Mouse (Mus musculus): ENCODE results near the gene Cend1. TPM values are rescaled to one million over a fixed set of nuclear protein-coding genes. Genes with fewer than 3 reads are reported as not detected.

The Cend1 gene
- total and polyA plus RNA-seq, 2 experiments: 0.09 TPM; not detected in 1

DNA sequence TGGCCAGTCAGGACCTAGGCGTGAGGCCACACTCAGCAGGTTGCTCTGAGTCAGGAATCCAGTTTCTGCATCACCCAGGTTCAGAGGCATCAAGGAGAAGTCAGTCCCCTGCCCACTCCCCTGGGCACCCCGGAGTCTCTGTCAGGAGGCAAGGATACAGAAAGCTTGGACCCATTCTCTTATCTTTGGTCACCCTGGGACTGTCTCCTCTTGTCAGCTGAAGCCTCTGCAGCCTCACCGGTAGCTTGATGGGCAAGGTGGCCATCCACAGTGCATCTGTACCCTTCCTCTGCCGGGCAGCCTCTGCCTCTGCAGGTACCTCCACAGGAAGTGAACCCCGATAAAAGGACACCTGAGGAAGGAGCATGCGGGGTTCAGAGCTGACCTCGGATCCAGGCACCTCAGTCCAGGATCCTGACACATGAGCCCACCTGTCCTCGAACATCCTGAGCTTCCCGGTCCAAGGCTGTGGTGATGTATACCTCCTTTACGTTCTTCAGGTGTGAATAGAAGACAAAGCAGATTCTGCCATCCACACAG, 9.9 kb upstream of the Cend1 start:
- DNase-seq (ENCODE audit: extremely low read depth, low read depth, low spot score): no peak
- Histone ChIP-seq H3K4me1 (ENCODE audit: control insufficient read depth, insufficient read depth, low read length) (peaks cover 24% of the 10 kb centered on the region), H3K9ac (ENCODE audit: low read depth, low read length) (no peak overlapping the region), H3K27ac (replicated peaks; ENCODE audit: insufficient read depth, low read depth, low read length) (no peak overlapping the region), H3K27me3 (ENCODE audit: control insufficient read depth, insufficient read depth, low read length) (no peaks in the 10 kb centered on the region), H3K4me3 (ENCODE audit: insufficient read depth, low read depth, low read length) (no peak overlapping the region), H3K79me2 (ENCODE audit: control insufficient read depth, insufficient read depth, low read length) (no peaks in the 10 kb centered on the region; the same call in 1 of the 2 replicates), H3K36me3 (ENCODE audit: control insufficient read depth, insufficient read depth, low read length) (no peaks in the 10 kb centered on the region)
- 95% methylated on average over 10 of the region's 10 CpGs for WGBS
- TF ChIP-seq POLR2A (IDR thresholded peaks at IDR 0.05; ENCODE audit: extremely low read depth, insufficient read depth, low read length) (no peak), CTCF (IDR thresholded peaks at IDR 0.05; ENCODE audit: low read depth, low read length) (no peak)

DNA sequence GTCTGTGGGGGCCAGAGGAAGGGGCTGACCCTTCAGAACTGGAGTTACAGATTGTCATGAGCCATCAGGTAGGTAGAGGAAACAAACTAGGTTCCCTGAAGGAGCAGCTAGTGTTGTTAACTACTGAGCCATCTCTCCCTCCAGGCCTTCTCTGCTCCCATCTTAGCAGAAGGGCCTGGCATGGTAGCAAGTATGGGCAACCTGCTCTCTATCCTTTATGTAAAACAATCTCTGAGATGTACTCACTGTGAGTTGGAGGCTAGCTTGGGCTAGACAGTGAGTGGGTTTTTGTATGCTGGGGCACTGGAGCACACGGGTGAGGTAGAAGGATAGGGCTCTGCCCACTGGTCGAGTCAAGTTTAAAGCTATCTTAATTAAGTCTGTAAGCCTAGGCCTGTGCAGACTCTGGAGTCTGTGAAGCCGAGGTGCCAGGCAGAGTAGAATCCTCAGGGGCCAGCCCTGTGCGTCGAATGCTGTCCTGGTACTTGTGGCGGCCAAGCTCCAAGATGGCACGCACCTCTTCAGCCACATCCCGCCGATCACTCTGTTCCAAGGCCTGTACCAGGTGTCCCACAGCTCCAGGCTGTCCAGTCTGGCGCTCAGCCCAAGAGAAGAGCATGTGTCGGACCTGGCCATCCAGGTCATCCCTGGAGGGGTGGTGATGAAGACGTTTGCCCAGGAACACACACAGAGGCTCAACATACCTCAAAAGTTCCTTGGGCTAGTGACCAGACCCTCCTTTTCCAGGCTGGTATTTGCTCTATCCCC, 9.1 kb upstream of the Cend1 start:
- H3K79me2 ChIP-seq (ENCODE audit: control insufficient read depth, insufficient read depth, low read length): no peaks in the 10 kb centered on the region; the same call in 1 of the 2 replicates
- WGBS: 90% methylated on average over 12 of the region's 12 CpGs
- no peak overlapping the region for H3K4me3 ChIP-seq (ENCODE audit: insufficient read depth, low read depth, low read length)
- TF ChIP-seq CTCF (IDR thresholded peaks at IDR 0.05; ENCODE audit: low read depth, low read length) (no peak), POLR2A (IDR thresholded peaks at IDR 0.05; ENCODE audit: extremely low read depth, insufficient read depth, low read length) (no peak)
- H3K36me3 ChIP-seq (ENCODE audit: control insufficient read depth, insufficient read depth, low read length): no peaks in the 10 kb centered on the region
- no peaks in the 10 kb centered on the region for H3K27me3 ChIP-seq (ENCODE audit: control insufficient read depth, insufficient read depth, low read length)
- H3K4me1 ChIP-seq (ENCODE audit: control insufficient read depth, insufficient read depth, low read length): peaks cover 20% of the 10 kb centered on the region
- DNase-seq (ENCODE audit: extremely low read depth, low read depth, low spot score): no peak
- no peak overlapping the region for H3K27ac ChIP-seq (replicated peaks; ENCODE audit: insufficient read depth, low read depth, low read length)
- H3K9ac ChIP-seq (ENCODE audit: low read depth, low read length): no peak overlapping the region

DNA sequence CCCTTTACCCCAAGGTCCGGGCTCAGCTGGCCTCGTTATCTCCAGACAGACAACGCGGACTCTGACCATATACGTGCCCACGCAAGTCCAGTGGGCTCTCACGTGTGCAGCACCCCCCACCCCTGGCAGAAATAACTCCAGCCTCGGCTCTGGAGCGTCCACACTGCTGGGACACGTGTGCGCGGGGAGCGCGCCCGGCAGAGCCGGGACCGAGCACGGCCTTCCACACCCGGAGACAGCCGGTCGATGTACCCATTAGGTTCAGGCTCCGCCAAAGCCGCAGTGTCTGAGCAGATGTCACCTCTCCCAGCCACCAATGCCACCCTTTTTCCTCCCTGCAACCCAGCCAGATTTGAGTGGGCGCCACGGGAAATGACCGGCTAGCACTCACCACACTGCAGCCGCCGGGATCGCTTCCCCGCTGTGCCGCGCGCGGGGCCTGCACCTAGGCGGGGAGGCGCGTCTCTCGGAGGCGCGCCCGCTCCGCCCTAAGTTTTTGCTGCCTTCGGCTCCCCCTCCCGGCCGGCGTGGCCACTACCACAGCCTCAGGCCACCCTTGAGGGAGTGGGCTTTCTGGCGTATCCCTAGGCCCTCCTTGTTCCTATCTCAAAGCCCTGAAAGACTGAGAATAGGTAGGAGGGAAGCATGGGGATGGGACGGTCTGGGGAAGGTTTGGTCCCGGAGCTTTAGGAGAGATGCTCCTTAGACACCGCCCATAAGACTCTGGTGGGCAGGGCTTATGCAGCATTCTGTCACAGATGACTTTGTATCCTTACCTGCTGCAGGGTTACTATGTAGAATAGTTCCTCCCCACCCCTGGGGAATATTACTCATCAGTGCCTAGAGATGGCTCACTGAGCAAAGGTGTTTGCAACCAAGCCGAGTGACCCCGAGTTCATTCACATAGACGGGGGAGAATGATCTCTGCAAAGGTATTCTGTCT, 8.2 kb upstream of the Cend1 start, which contains the start of gene Slc25a22:
Slc25a22 (minus strand) TSS at position 715 of the 943 bp plus-strand sequence.
- Histone ChIP-seq H3K79me2 (ENCODE audit: control insufficient read depth, insufficient read depth, low read length) (no peaks in the 10 kb centered on the region; the same call in 1 of the 2 replicates), H3K36me3 (ENCODE audit: control insufficient read depth, insufficient read depth, low read length) (no peaks in the 10 kb centered on the region), H3K27me3 (ENCODE audit: control insufficient read depth, insufficient read depth, low read length) (no peaks in the 10 kb centered on the region), H3K4me3 (ENCODE audit: insufficient read depth, low read depth, low read length) (peak within 1 kb of the TSS; percentile 78), H3K4me1 (ENCODE audit: control insufficient read depth, insufficient read depth, low read length) (peaks cover 20% of the 10 kb centered on the region), H3K27ac (replicated peaks; ENCODE audit: insufficient read depth, low read depth, low read length) (peak within 1 kb of the TSS; percentile 93), H3K9ac (ENCODE audit: low read depth, low read length) (peak within 1 kb of the TSS; percentile 92)
- peak; percentile 87 for DNase-seq (ENCODE audit: extremely low read depth, low read depth, low spot score)
- WGBS: 5% methylated on average over 53 of the region's 53 CpGs
- TF ChIP-seq POLR2A (IDR thresholded peaks at IDR 0.05; ENCODE audit: extremely low read depth, insufficient read depth, low read length): peak; percentile 69
- peak; percentile 82 for TF ChIP-seq CTCF (IDR thresholded peaks at IDR 0.05; ENCODE audit: low read depth, low read length)

DNA sequence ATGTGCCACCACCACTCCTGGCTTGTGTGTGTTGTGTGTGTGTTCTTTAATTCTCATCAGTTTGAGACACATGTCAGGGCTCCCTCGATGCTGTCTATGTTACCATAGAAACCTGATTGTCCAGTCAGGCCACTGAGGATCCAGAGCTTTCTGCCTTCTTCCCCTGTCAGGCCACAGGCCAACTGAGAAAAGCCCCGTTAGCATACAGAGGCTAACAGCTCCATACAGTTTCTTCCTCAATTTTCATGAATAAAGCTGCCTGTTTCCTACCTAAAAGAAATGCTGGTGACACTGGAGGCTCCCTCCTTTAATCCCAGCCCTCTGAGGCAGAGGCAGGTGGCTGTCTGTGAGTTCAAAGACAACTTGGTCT, 7.2 kb upstream of the Cend1 start:
- Histone ChIP-seq H3K79me2 (ENCODE audit: control insufficient read depth, insufficient read depth, low read length) (no peaks in the 10 kb centered on the region; the same call in 1 of the 2 replicates), H3K4me3 (ENCODE audit: insufficient read depth, low read depth, low read length) (peak overlapping the region; percentile 78), H3K27ac (replicated peaks; ENCODE audit: insufficient read depth, low read depth, low read length) (peak overlapping the region; percentile 93), H3K36me3 (ENCODE audit: control insufficient read depth, insufficient read depth, low read length) (peaks cover 4% of the 10 kb centered on the region; the same call in 1 of the 2 replicates), H3K4me1 (ENCODE audit: control insufficient read depth, insufficient read depth, low read length) (peaks cover 29% of the 10 kb centered on the region), H3K27me3 (ENCODE audit: control insufficient read depth, insufficient read depth, low read length) (no peaks in the 10 kb centered on the region), H3K9ac (ENCODE audit: low read depth, low read length) (peak overlapping the region; percentile 92)
- no peak for TF ChIP-seq CTCF (IDR thresholded peaks at IDR 0.05; ENCODE audit: low read depth, low read length)
- TF ChIP-seq POLR2A (IDR thresholded peaks at IDR 0.05; ENCODE audit: extremely low read depth, insufficient read depth, low read length): no peak
- no peak for DNase-seq (ENCODE audit: extremely low read depth, low read depth, low spot score)
- WGBS: 16% methylated on average over 2 of the region's 2 CpGs

DNA sequence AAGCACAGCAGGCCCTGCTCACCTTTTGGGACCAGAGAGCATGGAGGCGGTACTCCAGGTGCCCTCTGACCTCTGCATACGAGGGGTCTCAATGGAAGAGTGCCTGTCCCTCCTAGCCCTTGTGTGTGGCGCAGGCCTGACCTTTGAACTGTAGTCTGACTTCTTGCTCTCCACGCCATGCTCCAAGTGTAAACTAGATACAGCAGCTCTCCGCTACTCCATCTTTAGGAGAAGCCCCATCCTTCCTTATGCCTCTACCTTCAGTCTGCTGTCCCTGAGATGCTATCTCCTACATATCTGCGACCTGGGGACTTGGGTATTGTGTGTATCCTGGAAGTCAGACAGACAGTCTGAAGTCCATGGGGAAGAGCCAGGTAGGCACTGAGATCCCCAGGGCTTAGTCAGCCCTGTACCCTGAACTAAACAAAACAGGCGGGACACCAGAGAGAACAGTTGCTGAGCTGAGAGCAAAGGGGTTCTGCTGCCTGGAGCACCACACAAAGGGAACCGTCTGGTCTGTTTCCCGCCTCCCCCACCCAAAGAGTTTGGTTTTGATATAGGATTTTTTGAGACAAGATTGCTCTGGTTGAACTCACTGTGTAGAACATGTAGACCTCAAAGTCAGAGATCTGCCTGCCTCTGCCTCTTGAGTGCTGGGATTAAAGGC, 6.7 kb upstream of the Cend1 start:
- Histone ChIP-seq H3K27ac (replicated peaks; ENCODE audit: insufficient read depth, low read depth, low read length) (peak overlapping the region; percentile 93), H3K9ac (ENCODE audit: low read depth, low read length) (peak overlapping the region; percentile 92), H3K79me2 (ENCODE audit: control insufficient read depth, insufficient read depth, low read length) (no peaks in the 10 kb centered on the region; the same call in 1 of the 2 replicates), H3K4me3 (ENCODE audit: insufficient read depth, low read depth, low read length) (peak overlapping the region; percentile 43), H3K27me3 (ENCODE audit: control insufficient read depth, insufficient read depth, low read length) (no peaks in the 10 kb centered on the region), H3K4me1 (ENCODE audit: control insufficient read depth, insufficient read depth, low read length) (peaks cover 29% of the 10 kb centered on the region), H3K36me3 (ENCODE audit: control insufficient read depth, insufficient read depth, low read length) (peaks cover 7% of the 10 kb centered on the region; the same call in 1 of the 2 replicates)
- whole genome bisulfite sequencing: 26% methylated on average over 9 of the region's 9 CpGs
- peak; percentile 83 for DNase-seq (ENCODE audit: extremely low read depth, low read depth, low spot score)
- TF ChIP-seq CTCF (IDR thresholded peaks at IDR 0.05; ENCODE audit: low read depth, low read length) (no peak), POLR2A (IDR thresholded peaks at IDR 0.05; ENCODE audit: extremely low read depth, insufficient read depth, low read length) (0 out of 2 replicates have a peak, but pooled peaks have one; percentile 26)

Data from liver, adult 2 months (tissue).